Comparison of ENCODE assay signal across 13 mouse cellular contexts in the genomic region with DNA sequence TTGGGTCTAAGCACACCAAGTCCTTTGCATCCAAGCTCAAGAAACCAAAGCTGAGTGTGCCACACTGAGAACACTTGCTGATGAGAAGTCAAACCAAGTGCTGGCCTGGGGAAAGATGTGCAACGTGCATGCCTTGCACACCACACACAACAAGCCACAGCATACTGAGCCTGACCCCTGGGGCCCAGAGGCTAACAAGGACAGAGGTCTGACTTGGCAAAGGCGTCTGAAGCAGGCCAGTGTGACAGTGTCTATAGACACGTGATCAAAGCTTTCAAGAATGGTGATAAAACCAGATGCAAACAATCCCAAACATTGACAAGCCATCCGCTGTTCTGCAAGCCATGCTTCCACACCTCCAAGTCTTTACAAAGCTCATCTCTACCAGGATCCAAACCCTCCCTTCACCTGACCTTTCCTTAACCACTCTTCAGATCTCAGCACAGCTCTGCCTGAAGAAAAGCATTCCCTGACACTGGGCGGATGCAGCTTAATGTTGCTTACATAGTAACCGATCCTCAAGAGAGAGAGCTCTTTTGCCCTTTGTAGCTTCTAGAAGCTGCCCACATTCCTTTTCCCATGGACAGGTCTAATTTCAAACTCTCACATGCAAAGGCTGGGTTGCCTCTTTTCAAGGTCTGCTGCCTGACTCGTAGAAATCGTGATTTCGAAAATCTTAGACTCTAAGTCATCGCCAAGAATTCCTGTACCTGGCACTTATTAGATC. TPM values are rescaled to one million over a fixed set of nuclear protein-coding genes. Genes with fewer than 3 reads are reported as not detected.
A peak's percentile ranks its signal among the peaks of the same experiment; 100 is the strongest.
DNase-seq lines count a peak whose midpoint lies in the region; ATAC-seq and TF ChIP-seq lines count a peak whose summit lies in the region.
"Had no signal": no experiment of that assay in that cellular context is flagged by ENCODE, and none has a peak within 500 bp of the region (broad histone marks: within the 10 kb centered on the region; RNA-seq: fewer than 3 reads in every experiment).

No protein-coding gene starts in this region.

- no peak overlapping the region for H3K4me2 ChIP-seq in liver, embryonic 11.5 days
- 0 out of 2 replicates have a peak overlapping the region, but pooled peaks have one; percentile 24 for H3K4me2 ChIP-seq in kidney, embryonic 16.5 days (replicated peaks; ENCODE audit: low read depth, low read length)
- H3K4me2 ChIP-seq: embryonic facial prominence, embryonic 15.5 days had no signal

- H3K27ac ChIP-seq in liver, adult 2 months (replicated peaks; ENCODE audit: insufficient read depth, low read depth, low read length): no peak overlapping the region
- H3K27ac ChIP-seq in liver, embryonic 11.5 days (ENCODE audit: low read depth, low read length): no peak overlapping the region
- H3K27ac ChIP-seq in kidney, embryonic 16.5 days (ENCODE audit: low read length): peak overlapping the region; percentile 83
- H3K27ac ChIP-seq: hindbrain, postnatal 0 days; macrophage had no signal

- peak; percentile 90 for DNase-seq in heart, adult 11 months
- DNase-seq in heart, adult 18-20 months: no peak
- peak; percentile 22 for DNase-seq in liver, adult 2 months (ENCODE audit: extremely low read depth, low read depth, low spot score)
- no peak for DNase-seq in liver, embryonic 11.5 days (ENCODE audit: low spot score)
- DNase-seq in embryo, embryonic 10 days (ENCODE audit: low spot score): peak; percentile 63
- no peak for DNase-seq in left cerebral cortex, postnatal 14 days (ENCODE audit: low spot score in 2 of 2)
- no peak for DNase-seq in left cerebral cortex, adult 18-20 months (ENCODE audit: low spot score in 2 of 2)
- DNase-seq: layer of hippocampus, postnatal 36 days; thymus, adult 18-20 months had no signal

- H3K79me2 ChIP-seq in liver, adult 2 months (ENCODE audit: control insufficient read depth, insufficient read depth, low read length): peaks cover 42% of the 10 kb centered on the region

- H3K27me3 ChIP-seq in liver, adult 2 months (ENCODE audit: control insufficient read depth, insufficient read depth, low read length): no peaks in the 10 kb centered on the region
- H3K27me3 ChIP-seq in liver, embryonic 11.5 days (replicated peaks; ENCODE audit: control insufficient read depth, insufficient read depth, low read length): no peaks in the 10 kb centered on the region
- no peaks in the 10 kb centered on the region for H3K27me3 ChIP-seq in kidney, embryonic 16.5 days (ENCODE audit: insufficient read depth, low read length)
- H3K27me3 ChIP-seq: embryonic facial prominence, embryonic 15.5 days had no signal

- intact Hi-C loops in left cerebral cortex, postnatal 14 days (cut with DNase I): no loop called here

- H3K4me1 ChIP-seq in liver, adult 2 months (ENCODE audit: control insufficient read depth, insufficient read depth, low read length): peaks cover 15% of the 10 kb centered on the region
- H3K4me1 ChIP-seq in liver, embryonic 11.5 days (replicated peaks; ENCODE audit: control insufficient read depth, insufficient read depth, low read length): peaks cover 5% of the 10 kb centered on the region
- peaks cover 64% of the 10 kb centered on the region for H3K4me1 ChIP-seq in kidney, embryonic 16.5 days (ENCODE audit: insufficient read depth, low read length)

- H3K36me3 ChIP-seq in liver, adult 2 months (ENCODE audit: control insufficient read depth, insufficient read depth, low read length): no peaks in the 10 kb centered on the region
- H3K36me3 ChIP-seq in liver, embryonic 11.5 days (ENCODE audit: control insufficient read depth, insufficient read depth, low read length): 0 out of 2 replicates have a peak, but pooled peaks cover 3% of the 10 kb centered on the region
- no peaks in the 10 kb centered on the region for H3K36me3 ChIP-seq in kidney, embryonic 16.5 days (ENCODE audit: insufficient read depth, low read length)
- H3K36me3 ChIP-seq: embryonic facial prominence, embryonic 15.5 days had no signal

- no peak overlapping the region for H3K9ac ChIP-seq in liver, adult 2 months (ENCODE audit: low read depth, low read length)
- H3K9ac ChIP-seq in liver, embryonic 11.5 days (ENCODE audit: low read depth, low read length): no peak overlapping the region
- H3K9ac ChIP-seq in kidney, embryonic 16.5 days (replicated peaks; ENCODE audit: low read length): peak overlapping the region; percentile 2; the same call in 1 of the 2 replicates
- H3K9ac ChIP-seq: embryonic facial prominence, embryonic 15.5 days had no signal

- ATAC-seq in liver, embryonic 11.5 days (replicated peaks; ENCODE audit: low FRiP score): no peak
- peak; percentile 88 for ATAC-seq in kidney, embryonic 16.5 days (ENCODE audit: low FRiP score, low TSS enrichment)
- ATAC-seq: hindbrain, postnatal 0 days had no signal

- no peaks in the 10 kb centered on the region for H3K9me3 ChIP-seq in liver, embryonic 11.5 days (ENCODE audit: control insufficient read depth, low read length)
- H3K9me3 ChIP-seq in kidney, embryonic 16.5 days (ENCODE audit: low read length): no peaks in the 10 kb centered on the region
- H3K9me3 ChIP-seq: embryonic facial prominence, embryonic 15.5 days had no signal

- WGBS in liver, adult 2 months: 57% methylated on average over 10 of the region's 10 CpGs
- WGBS in liver, embryonic 11.5 days: 70% methylated on average over 10 of the region's 10 CpGs
- 18% methylated on average over 10 of the region's 10 CpGs for WGBS in kidney, embryonic 16.5 days

- H3K4me3 ChIP-seq in liver, adult 2 months (ENCODE audit: insufficient read depth, low read depth, low read length): no peak overlapping the region
- no peak overlapping the region for H3K4me3 ChIP-seq in liver, embryonic 11.5 days (ENCODE audit: low read depth, low read length)
- no peak overlapping the region for H3K4me3 ChIP-seq in kidney, embryonic 16.5 days (ENCODE audit: low read length)
- H3K4me3 ChIP-seq: embryonic facial prominence, embryonic 15.5 days had no signal

- TF ChIP-seq POLR2A in liver, adult 2 months (IDR thresholded peaks at IDR 0.05; ENCODE audit: extremely low read depth, insufficient read depth, low read length): no peak

- TF ChIP-seq CTCF in liver, adult 2 months (IDR thresholded peaks at IDR 0.05; ENCODE audit: low read depth, low read length): no peak

RNA-seq across cellular contexts. Expression of a gene that starts 7.8 kb away (rescaled TPM):
- 10 to 100 TPM; 21.0 to 25.4 TPM for total RNA-seq in heart, adult 18-20 months (2021)
- total RNA-seq in liver, adult 2 months (2014; rRNA removed): 7.9 and 13.0 TPM in 2 replicates
- polyA plus RNA-seq in liver, adult 2 months (2012; rRNA removed): 12.2 and 15.8 TPM in 2 replicates
- polyA plus RNA-seq in liver, embryonic 11.5 days (2014; fragmentation: Nextera tagmentation; extraction: Ambion mirVana): 26.7 and 28.4 TPM in 2 replicates
- polyA plus RNA-seq in kidney, embryonic 16.5 days (2015; fragmentation: Nextera tagmentation; extraction: Ambion mirVana): 35.3 and 41.1 TPM in 2 replicates
- 10 to 100 TPM; 54.1 to 61.9 TPM for total RNA-seq in left cerebral cortex, postnatal 14 days (2021)
- total RNA-seq in left cerebral cortex, adult 18-20 months (2021): 10 to 100 TPM; 51.0 to 54.2 TPM

Comparison
In these comparisons a context has a peak if more than half of its experiments do, and no peak if none do; other contexts are left out.
1. DNase-seq: peak in heart, adult 11 months (single experiment), liver, adult 2 months (single experiment) and embryo, embryonic 10 days (single experiment); none in heart, adult 18-20 months (0 of 2), liver, embryonic 11.5 days (single experiment), left cerebral cortex, postnatal 14 days (0 of 2) and left cerebral cortex, adult 18-20 months (0 of 2).